Mouse (Mus musculus) CH12.LX (cell line): ENCODE measurements around the gene Odf4. TPM values are rescaled to one million over a fixed set of nuclear protein-coding genes. Genes with fewer than 3 reads are reported as not detected.
A peak's percentile ranks its signal among the peaks of the same experiment; 100 is the strongest.

ENCODE experiments used
- DNase-seq: peaks from one replicate; pipeline ENCODE4 v3.0.0-alpha.2; 2013; ENCODE audit errors: extremely low read depth
- H3K27ac ChIP-seq: 2 replicates; pipeline ENCODE4 v1.5.1; 2012; ENCODE audit warnings: low read depth, mild to moderate bottlenecking, control low read depth, moderate library complexity; ENCODE audit not compliant: insufficient read depth
- H3K27me3 ChIP-seq: replicated peaks from 2 replicates; pipeline ENCODE3; 2012; ENCODE audit warnings: inconsistent platforms
- H3K36me3 ChIP-seq, 2 experiments: replicated peaks in 1 of 2; 2 replicates each; pipeline versions ENCODE3 to v1.6.1; 2012; ENCODE audit warnings: inconsistent platforms in 1 of 2, low read length in 1 of 2, mild to moderate bottlenecking in 1 of 2, mixed read lengths in 1 of 2, moderate library complexity in 1 of 2; ENCODE audit not compliant: control insufficient read depth in 1 of 2, insufficient read depth in 1 of 2
- H3K4me1 ChIP-seq, 2 experiments: 2 replicates each; pipeline ENCODE4 v1.6.1; 2012; ENCODE audit warnings: inconsistent platforms in 1 of 2, moderate library complexity in 1 of 2; ENCODE audit not compliant: insufficient read depth in 2 of 2, control insufficient read depth in 1 of 2
- H3K4me2 ChIP-seq: 2 replicates; pipeline ENCODE4 v1.6.1; 2012; ENCODE audit warnings: low read depth, mild to moderate bottlenecking, control low read depth; ENCODE audit not compliant: poor library complexity, insufficient read depth, severe bottlenecking
- H3K4me3 ChIP-seq, 3 experiments: fragments of 150-350 bp in 1 of 3; sonication (generic) in 1 of 3; replicated peaks in 1 of 3; 2 replicates each; pipeline versions ENCODE3 to v1.5.1; 2011 to 2012; ENCODE audit warnings: low read depth in 2 of 3, low read length in 2 of 3, mild to moderate bottlenecking in 2 of 3, moderate library complexity in 2 of 3, control low read depth in 1 of 3, improper control_type of control experiment in 1 of 3, inconsistent platforms in 1 of 3, mixed read lengths in 1 of 3; ENCODE audit not compliant: poor library complexity in 1 of 3
- H3K79me2 ChIP-seq: replicated peaks from 2 replicates; pipeline ENCODE4 v1.6.1; 2012; ENCODE audit warnings: mild to moderate bottlenecking, moderate library complexity; ENCODE audit not compliant: control insufficient read depth, poor library complexity, insufficient read depth, severe bottlenecking; ENCODE audit errors: extremely low read depth
- H3K9ac ChIP-seq: 2 replicates; pipeline ENCODE4 v1.6.1; 2012; ENCODE audit warnings: low read depth, mild to moderate bottlenecking, control low read depth, moderate library complexity; ENCODE audit not compliant: insufficient read depth
- H3K9me3 ChIP-seq: replicated peaks from 2 replicates; pipeline ENCODE3; 2012; ENCODE audit warnings: low read length, inconsistent platforms, mixed read lengths
- BHLHE40 ChIP-seq: IDR thresholded peaks from 2 replicates; pipeline ENCODE4 v1.6.1; 2011; ENCODE audit warnings: mild to moderate bottlenecking, low read depth, low read length, improper control_type of control experiment
- CHD1 ChIP-seq: IDR thresholded peaks from 2 replicates; pipeline ENCODE4 v1.6.1; 2012; ENCODE audit warnings: low read depth, low read length, improper control_type of control experiment, inconsistent platforms
- CHD2 ChIP-seq: IDR thresholded peaks from 2 replicates; pipeline ENCODE4 v1.6.1; 2011; ENCODE audit warnings: low read length, improper control_type of control experiment
- CTCF ChIP-seq, 2 experiments: IDR thresholded peaks in 1 of 2; conservative IDR thresholded peaks in 1 of 2; 2 replicates each; pipeline ENCODE4 v1.5.1; 2011 to 2012; ENCODE audit warnings: low read depth in 2 of 2, low read length in 2 of 2, improper control_type of control experiment in 1 of 2, inconsistent platforms in 1 of 2, mild to moderate bottlenecking in 1 of 2, moderate library complexity in 1 of 2
- E2F4 ChIP-seq: IDR thresholded peaks from 2 replicates; pipeline ENCODE4 v1.6.1; 2011; ENCODE audit warnings: low read depth, low read length, improper control_type of control experiment; ENCODE audit not compliant: insufficient replicate concordance
- ELF1 ChIP-seq: IDR thresholded peaks from 2 replicates; pipeline ENCODE4 v1.6.1; 2014; ENCODE audit warnings: low read depth, mild to moderate bottlenecking, inconsistent platforms, low read length, improper control_type of control experiment
- EP300 ChIP-seq: IDR thresholded peaks from 2 replicates; pipeline ENCODE4 v1.6.1; 2011; ENCODE audit warnings: low read length, improper control_type of control experiment
- ETS1 ChIP-seq: conservative IDR thresholded peaks from 2 replicates; pipeline ENCODE4 v1.6.1; 2012; ENCODE audit warnings: low read depth, mild to moderate bottlenecking, inconsistent platforms, low read length, improper control_type of control experiment, moderate library complexity
- GABPA ChIP-seq: IDR thresholded peaks from 2 replicates; pipeline ENCODE4 v1.6.1; 2012; ENCODE audit warnings: low read depth, low read length, improper control_type of control experiment, inconsistent platforms; ENCODE audit not compliant: insufficient replicate concordance
- HCFC1 ChIP-seq: IDR thresholded peaks from 2 replicates; pipeline ENCODE4 v1.6.1; 2012; ENCODE audit warnings: low read depth, mild to moderate bottlenecking, inconsistent platforms, low read length, improper control_type of control experiment
- IRF4 ChIP-seq: IDR thresholded peaks from 2 replicates; pipeline ENCODE4 v1.6.1; 2014; ENCODE audit warnings: low read depth, mild to moderate bottlenecking, inconsistent platforms, low read length, improper control_type of control experiment
- JUN ChIP-seq: IDR thresholded peaks from 2 replicates; pipeline ENCODE4 v1.6.1; 2011; ENCODE audit warnings: low read depth, mild to moderate bottlenecking, low read length, improper control_type of control experiment, moderate library complexity; ENCODE audit not compliant: insufficient read depth
- JUND ChIP-seq: conservative IDR thresholded peaks from 2 replicates; pipeline ENCODE4 v1.6.1; 2011; ENCODE audit warnings: low read depth, low read length, improper control_type of control experiment
- KAT2A ChIP-seq: IDR thresholded peaks from 2 replicates; pipeline ENCODE4 v1.6.1; 2012; ENCODE audit warnings: low read length, improper control_type of control experiment, inconsistent platforms; ENCODE audit not compliant: insufficient replicate concordance
- MAFK ChIP-seq: IDR thresholded peaks from 2 replicates; pipeline ENCODE4 v1.6.1; 2011; ENCODE audit warnings: low read length, improper control_type of control experiment; ENCODE audit not compliant: insufficient replicate concordance
- MAX ChIP-seq: IDR thresholded peaks from 2 replicates; pipeline ENCODE4 v1.6.1; 2011; ENCODE audit warnings: low read length, improper control_type of control experiment
- MAZ ChIP-seq: IDR thresholded peaks from 2 replicates; pipeline ENCODE4 v1.6.1; 2012; ENCODE audit warnings: low read depth, mild to moderate bottlenecking, inconsistent platforms, low read length, improper control_type of control experiment, moderate library complexity
- MEF2A ChIP-seq: IDR thresholded peaks from 2 replicates; pipeline ENCODE4 v1.6.1; 2014; ENCODE audit warnings: low read depth, mild to moderate bottlenecking, inconsistent platforms, low read length, improper control_type of control experiment, borderline replicate concordance
- MXI1 ChIP-seq: IDR thresholded peaks from 2 replicates; pipeline ENCODE4 v1.6.1; 2011; ENCODE audit warnings: mild to moderate bottlenecking, low read depth, low read length, improper control_type of control experiment
- MYC ChIP-seq: IDR thresholded peaks from 2 replicates; pipeline ENCODE4 v1.6.1; 2011; ENCODE audit warnings: low read depth, mild to moderate bottlenecking, improper control_type of control experiment, low read length
- NELFE ChIP-seq: IDR thresholded peaks from 2 replicates; pipeline ENCODE4 v1.6.1; 2011; ENCODE audit warnings: low read depth, low read length, improper control_type of control experiment
- NRF1 ChIP-seq: IDR thresholded peaks from 2 replicates; pipeline ENCODE4 v1.6.1; 2014; ENCODE audit warnings: low read depth, mild to moderate bottlenecking, inconsistent platforms, low read length, improper control_type of control experiment, moderate library complexity
- PAX5 ChIP-seq: IDR thresholded peaks from 2 replicates; pipeline ENCODE4 v1.6.1; 2012; ENCODE audit warnings: low read length, inconsistent platforms, mixed read lengths
- POLR2A ChIP-seq: IDR thresholded peaks from 2 replicates; pipeline ENCODE4 v1.6.1; 2011; ENCODE audit warnings: low read depth, mild to moderate bottlenecking, improper control_type of control experiment, low read length
- POLR2AphosphoS2 ChIP-seq: IDR thresholded peaks from 2 replicates; pipeline ENCODE4 v1.6.1; 2011; ENCODE audit warnings: low read depth, low read length, improper control_type of control experiment
- RAD21 ChIP-seq: IDR thresholded peaks from 2 replicates; pipeline ENCODE4 v1.6.1; 2011; ENCODE audit warnings: low read depth, mild to moderate bottlenecking, low read length, improper control_type of control experiment, moderate library complexity
- RCOR1 ChIP-seq: conservative IDR thresholded peaks from 2 replicates; pipeline ENCODE4 v1.6.1; 2012; ENCODE audit warnings: low read depth, mild to moderate bottlenecking, inconsistent platforms, low read length, improper control_type of control experiment
- SIN3A ChIP-seq: IDR thresholded peaks from 2 replicates; pipeline ENCODE4 v1.6.1; 2012; ENCODE audit warnings: low read length, improper control_type of control experiment, inconsistent platforms
- SMC3 ChIP-seq: IDR thresholded peaks from 2 replicates; pipeline ENCODE4 v1.6.1; 2011; ENCODE audit warnings: low read depth, low read length, improper control_type of control experiment
- TBP ChIP-seq: conservative IDR thresholded peaks from 2 replicates; pipeline ENCODE4 v1.6.1; 2011; ENCODE audit warnings: low read depth, low read length, improper control_type of control experiment
- TCF12 ChIP-seq: IDR thresholded peaks from 2 replicates; pipeline ENCODE4 v1.6.1; 2014; ENCODE audit warnings: low read depth, mild to moderate bottlenecking, inconsistent platforms, low read length, improper control_type of control experiment
- UBTF ChIP-seq: IDR thresholded peaks from 2 replicates; pipeline ENCODE4 v1.6.1; 2012; ENCODE audit warnings: low read depth, mild to moderate bottlenecking, inconsistent platforms, low read length, improper control_type of control experiment, moderate library complexity
- USF1 ChIP-seq: IDR thresholded peaks from 2 replicates; pipeline ENCODE4 v1.6.1; 2014; ENCODE audit warnings: low read depth, mild to moderate bottlenecking, inconsistent platforms, low read length, improper control_type of control experiment
- USF2 ChIP-seq: conservative IDR thresholded peaks from 2 replicates; pipeline ENCODE4 v1.6.1; 2011; ENCODE audit warnings: low read depth, low read length, improper control_type of control experiment
- ZC3H11A ChIP-seq: IDR thresholded peaks from 2 replicates; pipeline ENCODE4 v1.6.1; 2012; ENCODE audit warnings: low read depth, mild to moderate bottlenecking, inconsistent platforms, low read length, improper control_type of control experiment
- ZKSCAN1 ChIP-seq: IDR thresholded peaks from 2 replicates; pipeline ENCODE4 v1.6.1; 2012; ENCODE audit warnings: low read depth, inconsistent platforms, low read length, improper control_type of control experiment, borderline replicate concordance
- ZMIZ1 ChIP-seq: IDR thresholded peaks from 2 replicates; pipeline ENCODE4 v1.6.1; 2012; ENCODE audit warnings: low read depth, mild to moderate bottlenecking, inconsistent platforms, low read length, improper control_type of control experiment
- ZNF384 ChIP-seq: IDR thresholded peaks from 2 replicates; pipeline ENCODE4 v1.6.1; 2012; ENCODE audit warnings: low read depth, low read length, improper control_type of control experiment, inconsistent platforms
- dilution Hi-C: fragments of 300-500 bp; cut with MboI; formaldehyde crosslinking; loops from 2 replicates; pipeline ENCODE4 v1.14.3; 2020; ENCODE audit warnings: low sequenced_read_pairs; ENCODE audit not compliant: extremely low pct_unique_long_range_greater_than_20kb, extremely low pct_ligation_motif_present
- in situ Hi-C: fragments of 300-500 bp; cut with MboI; formaldehyde crosslinking; loops from 3 replicates; pipeline ENCODE4 v1.14.3; 2019; ENCODE audit warnings: low sequenced_read_pairs, low pct_ligation_motif_present, low pct_unique_long_range_greater_than_20kb, mixed read lengths
- polyA plus RNA-seq: library from polyadenylated mRNA; unstranded; fragments of >175 nt; gene quantifications from 2 replicates; pipeline ENCODE4 v1.2.1, GENCODE M21; 2012; ENCODE audit warnings: low read depth; ENCODE audit not compliant: insufficient read length
- total RNA-seq, 2 experiments: library from RNA; depleted of rRNA; stranded (reverse); fragments of 300-350 nt in 1 of 2; fragments of >200 nt in 1 of 2; gene quantifications; 2 replicates each; pipeline ENCODE4 v1.2.3; 2012 to 2014

Gene Odf4
- total and polyA plus RNA-seq, 3 experiments = not detected

- Histone ChIP-seq H3K27ac (peak within 1 kb of the TSS; percentile 32), H3K9me3 (peaks cover 5% of the 10 kb centered on the region), H3K36me3 (peaks cover 34 to 42% of the 10 kb centered on the region in 2 experiments), H3K27me3 (peaks cover 18% of the 10 kb centered on the region), H3K4me3 (peak within 1 kb of the TSS; percentile 71 to 92 (median 78)), H3K79me2 (peaks cover 19% of the 10 kb centered on the region), H3K4me1 (peaks cover 5 to 28% of the 10 kb centered on the region in 2 experiments; a peak in 3 of 4 replicates), H3K4me2 (peak within 1 kb of the TSS; percentile 80), H3K9ac (peak within 1 kb of the TSS; percentile 100)
- in situ Hi-C loops = loop anchor here (5.0 kb wide), 1 partner anchor 71 kb away; no protein-coding TSS in a partner anchor
- DNase-seq = peak; percentile 100
- TF ChIP-seq CHD2 (peak; percentile 100), SIN3A (peak; percentile 26; the same call in 1 of the 2 replicates), MYC (peak; percentile 82), ETS1 (no peak), RAD21 (no peak), USF1 (no peak), POLR2A (peak; percentile 99), JUND (peak; percentile 90), RCOR1 (no peak), ZNF384 (no peak), EP300 (no peak), USF2 (no peak), SMC3 (no peak), KAT2A (peak; percentile 95), HCFC1 (peak; percentile 92), BHLHE40 (peak; percentile 88), TCF12 (peak; percentile 100), ZKSCAN1 (no peak), JUN (peak; percentile 92), E2F4 (no peak), PAX5 (no peak), POLR2AphosphoS2 (peak; percentile 96), NRF1 (no peak), GABPA (peak; percentile 92), NELFE (peak; percentile 99), ZC3H11A (no peak), MAFK (no peak), MAX (no peak), CHD1 (no peak), MEF2A (peak; percentile 54; the same call in 1 of the 2 replicates), CTCF (conservative IDR thresholded peaks at IDR 0.05 in 1 of 2, IDR thresholded peaks at IDR 0.05 in 1 of 2; ENCODE audit: low read depth in 2 of 2, low read length in 2 of 2) (peak; percentile 94 to 98), MAZ (no peak), MXI1 (peak; percentile 91), IRF4 (peak; percentile 54), TBP (peak; percentile 98), ELF1 (peak; percentile 98), ZMIZ1 (peak; percentile 91), UBTF (peak; percentile 86; the same call in 1 of the 2 replicates)
- dilution Hi-C loops = no loop called here
Observed at GRCm38 (mm10) chr11:68901351-68902046, 25.4 kb downstream of the Odf4 start, which contains the start of gene Rpl26. TSS of gene Rpl26 (plus strand) at chr11:68901583.
